Comparison of ENCODE assay signal across 7 mouse cellular contexts in genomic region chr7:62262174-62262573, GRCm38 (mm10).
A peak's percentile ranks its signal among the peaks of the same experiment; 100 is the strongest.
DNase-seq lines count a peak whose midpoint lies in the region; ATAC-seq lines count a peak whose summit lies in the region.
"Not testable (repeated sequence)": the region's sequence is repeated elsewhere in the genome, so short reads cannot be mapped to it uniquely, and the experiment has no call there.

No protein-coding gene starts in this region.

- not testable (repeated sequence) for H3K36me3 ChIP-seq in embryonic facial prominence, embryonic 10.5 days (replicated peaks); forebrain, embryonic 13.5 days (ENCODE audit: poor library complexity, severe bottlenecking); hindbrain, embryonic 11.5 days (ENCODE audit: control insufficient read depth, insufficient read depth, low read length); hindbrain, embryonic 15.5 days; midbrain, embryonic 12.5 days; midbrain, embryonic 16.5 days (ENCODE audit: control insufficient read depth, insufficient read depth, low read length)

- not testable (repeated sequence) for ATAC-seq in forebrain, embryonic 13.5 days; hindbrain, embryonic 15.5 days (ENCODE audit: low FRiP score, low read depth); midbrain, embryonic 12.5 days (ENCODE audit: low FRiP score, low read depth); midbrain, embryonic 16.5 days
- ATAC-seq in hindbrain, embryonic 11.5 days (ENCODE audit: low FRiP score), result peak; percentile 83

- WGBS in embryonic facial prominence, embryonic 10.5 days, result 47% methylated on average over 2 of the region's 2 CpGs
- 45% methylated on average over 2 of the region's 2 CpGs for WGBS in forebrain, embryonic 13.5 days
- 33% methylated on average over 2 of the region's 2 CpGs for WGBS in hindbrain, embryonic 11.5 days
- WGBS in hindbrain, embryonic 15.5 days, result 45% methylated on average over 2 of the region's 2 CpGs
- WGBS in midbrain, embryonic 12.5 days, result 44% methylated on average over 2 of the region's 2 CpGs
- WGBS in midbrain, embryonic 16.5 days, result 32% methylated on average over 2 of the region's 2 CpGs

- peak overlapping the region; percentile 77 for H3K27ac ChIP-seq in embryonic facial prominence, embryonic 10.5 days (replicated peaks)
- H3K27ac ChIP-seq in forebrain, embryonic 13.5 days, result peak overlapping the region; percentile 85; the same call in 1 of the 2 replicates
- peak overlapping the region; percentile 17; the same call in 1 of the 2 replicates for H3K27ac ChIP-seq in hindbrain, embryonic 11.5 days (ENCODE audit: low read depth, low read length)
- peak overlapping the region; percentile 64; the same call in 1 of the 2 replicates for H3K27ac ChIP-seq in hindbrain, embryonic 15.5 days (replicated peaks)
- peak overlapping the region; percentile 68 for H3K27ac ChIP-seq in midbrain, embryonic 12.5 days (replicated peaks)
- peak overlapping the region; percentile 75 for H3K27ac ChIP-seq in midbrain, embryonic 16.5 days (ENCODE audit: low read length)

- H3K4me2 ChIP-seq in forebrain, embryonic 13.5 days; hindbrain, embryonic 11.5 days (replicated peaks; ENCODE audit: low read depth, low read length); hindbrain, embryonic 15.5 days; midbrain, embryonic 12.5 days (replicated peaks); midbrain, embryonic 16.5 days (ENCODE audit: low read length): not testable (repeated sequence)

- H3K4me3 ChIP-seq in embryonic facial prominence, embryonic 10.5 days; forebrain, embryonic 13.5 days; hindbrain, embryonic 11.5 days (ENCODE audit: low read depth, low read length); hindbrain, embryonic 15.5 days; midbrain, embryonic 12.5 days; midbrain, embryonic 16.5 days (ENCODE audit: low read depth, low read length): not testable (repeated sequence)

- not testable (repeated sequence) for H3K9ac ChIP-seq in forebrain, embryonic 13.5 days; hindbrain, embryonic 11.5 days (ENCODE audit: low read depth, low read length); hindbrain, embryonic 15.5 days; midbrain, embryonic 12.5 days (replicated peaks); midbrain, embryonic 16.5 days (ENCODE audit: low read depth, low read length)

- peak; percentile 27 for DNase-seq in 3T3-L1 (ENCODE audit: low read depth, low spot score)
- not testable (repeated sequence) for DNase-seq in embryonic facial prominence, embryonic 10.5 days (ENCODE audit: low spot score); hindbrain, embryonic 11.5 days (ENCODE audit: low spot score)

- not testable (repeated sequence) for H3K4me1 ChIP-seq in embryonic facial prominence, embryonic 10.5 days; forebrain, embryonic 13.5 days; hindbrain, embryonic 11.5 days (replicated peaks; ENCODE audit: control insufficient read depth, insufficient read depth, low read length); hindbrain, embryonic 15.5 days (replicated peaks); midbrain, embryonic 12.5 days; midbrain, embryonic 16.5 days (ENCODE audit: control insufficient read depth, insufficient read depth, low read length)

- H3K27me3 ChIP-seq in embryonic facial prominence, embryonic 10.5 days (replicated peaks; ENCODE audit: low read depth, poor library complexity, severe bottlenecking); forebrain, embryonic 13.5 days; hindbrain, embryonic 11.5 days (ENCODE audit: control insufficient read depth, insufficient read depth, low read length); hindbrain, embryonic 15.5 days; midbrain, embryonic 12.5 days; midbrain, embryonic 16.5 days (ENCODE audit: control insufficient read depth, insufficient read depth, low read depth, low read length): not testable (repeated sequence)

- H3K9me3 ChIP-seq in embryonic facial prominence, embryonic 10.5 days; forebrain, embryonic 13.5 days (replicated peaks); hindbrain, embryonic 11.5 days (ENCODE audit: control insufficient read depth, low read length); hindbrain, embryonic 15.5 days; midbrain, embryonic 12.5 days; midbrain, embryonic 16.5 days (replicated peaks; ENCODE audit: control insufficient read depth, low read length, poor library complexity, severe bottlenecking): not testable (repeated sequence)

Comparison
In these comparisons a context has a peak if more than half of its experiments do, and no peak if none do; other contexts are left out.
1. H3K27ac ChIP-seq: peak in every context shown above with its lines; median percentile 85 in forebrain, embryonic 13.5 days; 77 in embryonic facial prominence, embryonic 10.5 days; 75 in midbrain, embryonic 16.5 days; 68 in midbrain, embryonic 12.5 days; 64 in hindbrain, embryonic 15.5 days; 17 in hindbrain, embryonic 11.5 days.